Mouse (Mus musculus): ENCODE measurements around the gene Gm28870.
"Not testable (repeated sequence)": the region's sequence is repeated elsewhere in the genome, so short reads cannot be mapped to it uniquely, and the experiment has no call there.

Gm28870 gene

GRCm38 (mm10) chrY:50096976-50097375 is at the start of gene Gm28870:
Gm28870 (plus strand) TSS chrY:50097276.
- DNase-seq (ENCODE audit: low spot score in 2 of 2): not testable (repeated sequence)

Data from right cerebral cortex, adult 2 months (tissue).